Mouse (Mus musculus) ovary, adult 18-20 months (tissue): ENCODE data around the gene Mef2d.

Experiments used
- DNase-seq: peaks from one replicate; pipeline ENCODE4 v3.0.0; 2022; ENCODE audit warnings: low spot score, mixed read lengths

Gene Mef2d

GRCm38 (mm10) chr3:88141787-88142523 is at the start of gene Mef2d:
Mef2d (plus strand) TSS chr3:88142372.
- peak; percentile 94 for DNase-seq

- DNase-seq, result no peak
Measured at GRCm38 (mm10) chr3:88094126-88094525, 48.0 kb upstream of the Mef2d start.

GRCm38 (mm10) chr3:88097666-88098065 is 44.5 kb upstream of the Mef2d start:
- DNase-seq, result no peak

GRCm38 (mm10) chr3:88100251-88100650 is 41.9 kb upstream of the Mef2d start:
- no peak for DNase-seq

- DNase-seq, result no peak
Measured at GRCm38 (mm10) chr3:88101736-88102135, 40.4 kb upstream of the Mef2d start.

- DNase-seq, result no peak
Measured at GRCm38 (mm10) chr3:88102196-88102595, 40.0 kb upstream of the Mef2d start.

GRCm38 (mm10) chr3:88102611-88103010 is 39.6 kb upstream of the Mef2d start:
- no peak for DNase-seq

GRCm38 (mm10) chr3:88106126-88106525 is 36.0 kb upstream of the Mef2d start:
- DNase-seq, result no peak

GRCm38 (mm10) chr3:88109126-88109525 is 33.0 kb upstream of the Mef2d start:
- DNase-seq, result no peak

GRCm38 (mm10) chr3:88114396-88114795 is 27.8 kb upstream of the Mef2d start:
- DNase-seq, result no peak

- DNase-seq, result no peak
Measured at GRCm38 (mm10) chr3:88120117-88120651, 22.0 kb upstream of the Mef2d start.

- no peak for DNase-seq
Measured at GRCm38 (mm10) chr3:88121164-88122131, 20.7 kb upstream of the Mef2d start.

GRCm38 (mm10) chr3:88125195-88125594 is 17.0 kb upstream of the Mef2d start:
- no peak for DNase-seq

GRCm38 (mm10) chr3:88126181-88126580 is 16.0 kb upstream of the Mef2d start:
- no peak for DNase-seq

- DNase-seq, result no peak
Measured at GRCm38 (mm10) chr3:88127636-88128035, 14.5 kb upstream of the Mef2d start.

- no peak for DNase-seq
Measured at GRCm38 (mm10) chr3:88128056-88128455, 14.1 kb upstream of the Mef2d start.

- DNase-seq, result no peak
Measured at GRCm38 (mm10) chr3:88129006-88129405, 13.2 kb upstream of the Mef2d start.

- DNase-seq, result no peak
Measured at GRCm38 (mm10) chr3:88131071-88131470, 11.1 kb upstream of the Mef2d start.

GRCm38 (mm10) chr3:88132492-88132891 is 9.7 kb upstream of the Mef2d start:
- DNase-seq, result no peak

- DNase-seq, result no peak
Measured at GRCm38 (mm10) chr3:88133187-88133771, 8.9 kb upstream of the Mef2d start.

- no peak for DNase-seq
Measured at GRCm38 (mm10) chr3:88136346-88136745, 5.8 kb upstream of the Mef2d start.

GRCm38 (mm10) chr3:88136945-88137494 is 5.2 kb upstream of the Mef2d start:
- DNase-seq, result no peak
